Mouse (Mus musculus): Measurements from ENCODE around the gene Gm42674. TPM values are rescaled to one million over a fixed set of nuclear protein-coding genes. Genes with fewer than 3 reads are reported as not detected.

Gm42674 gene
- total RNA-seq, 2 experiments from 2014 or later, result not detected

GRCm38 (mm10) chr3:90597736-90598135 lies 4.0 kb upstream of the Gm42674 start:
- no peak for DNase-seq (ENCODE audit: low spot score in 2 of 2)

DNA sequence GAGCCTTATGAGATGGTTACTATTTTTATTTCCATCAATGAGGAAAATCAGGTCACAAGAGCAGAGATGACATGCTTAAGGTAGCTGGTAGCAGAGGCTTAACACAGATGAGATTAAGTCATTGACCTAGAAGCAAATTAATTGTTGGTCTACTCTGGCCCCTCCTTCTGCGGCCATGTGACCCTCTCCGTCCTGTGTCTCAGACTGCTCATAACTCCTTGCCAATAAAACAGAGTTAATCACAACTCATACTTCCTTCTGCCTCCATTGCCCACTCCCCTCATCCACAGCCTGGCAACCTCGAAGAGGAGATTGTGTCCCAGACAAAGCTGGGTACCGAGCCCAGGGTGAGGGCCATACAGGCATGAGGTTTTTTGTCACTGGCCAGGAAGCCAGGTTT lies 3.5 kb upstream of the Gm42674 start:
- no peak for DNase-seq (ENCODE audit: low spot score in 2 of 2)

- DNase-seq (ENCODE audit: low spot score in 2 of 2), result no peak
These were observed 2.3 kb upstream of the Gm42674 start for GRCm38 (mm10) chr3:90599401-90599800.

DNA sequence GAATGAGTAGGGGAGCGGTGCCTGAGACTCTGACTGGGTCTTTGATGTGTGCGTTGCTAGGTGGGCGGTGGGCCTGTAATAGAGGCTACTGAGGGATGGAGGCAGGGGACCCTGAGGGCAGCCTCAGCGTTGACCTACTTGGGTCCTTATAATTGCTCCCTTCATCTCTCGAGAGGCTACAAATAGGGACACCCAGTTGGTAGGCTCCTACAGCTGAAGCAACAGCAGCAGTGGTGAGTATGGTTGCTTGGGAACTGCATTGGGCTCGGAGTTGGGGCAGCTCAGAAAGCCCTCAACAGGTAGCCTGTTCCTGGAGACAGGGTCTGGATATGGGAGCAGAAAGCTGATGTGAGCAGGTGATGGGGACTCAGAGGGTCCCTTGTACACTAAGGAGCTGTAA lies 1.7 kb upstream of the Gm42674 start:
- no peak for DNase-seq (ENCODE audit: low spot score in 2 of 2)

- DNase-seq (ENCODE audit: low spot score in 2 of 2), result no peak
These were observed 1.1 kb upstream of the Gm42674 start for GRCm38 (mm10) chr3:90600458-90601195.

DNA sequence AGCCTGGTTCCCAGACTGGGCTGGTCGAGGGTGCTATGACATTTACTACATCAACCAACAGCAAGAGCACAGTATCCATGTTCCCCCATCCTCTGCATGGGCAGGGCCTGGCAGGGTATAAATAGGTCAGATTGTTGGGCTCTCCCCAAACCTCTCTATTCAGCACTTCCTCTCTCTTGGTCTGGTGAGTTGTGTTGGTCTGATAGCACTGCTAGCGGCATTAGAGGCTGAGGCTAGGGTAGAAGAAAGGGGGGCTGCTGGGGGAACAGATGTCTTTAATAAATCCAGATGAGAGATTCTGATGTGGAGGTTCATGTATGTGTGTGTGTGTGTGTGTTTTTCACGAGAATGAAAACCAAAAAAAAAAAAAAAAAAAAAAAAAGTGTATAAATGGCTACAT lies 1.9 kb downstream of the Gm42674 start, which contains the start of gene S100a4:
Gene S100a4, plus strand, starts transcription at position 149 of the 400 bp plus-strand sequence.
- no peak for DNase-seq (ENCODE audit: low spot score in 2 of 2)

GRCm38 (mm10) chr3:90604416-90604815 lies 2.7 kb downstream of the Gm42674 start:
- peak in 1 of 2 experiments; percentile 46 for DNase-seq (ENCODE audit: low spot score in 2 of 2)

DNA sequence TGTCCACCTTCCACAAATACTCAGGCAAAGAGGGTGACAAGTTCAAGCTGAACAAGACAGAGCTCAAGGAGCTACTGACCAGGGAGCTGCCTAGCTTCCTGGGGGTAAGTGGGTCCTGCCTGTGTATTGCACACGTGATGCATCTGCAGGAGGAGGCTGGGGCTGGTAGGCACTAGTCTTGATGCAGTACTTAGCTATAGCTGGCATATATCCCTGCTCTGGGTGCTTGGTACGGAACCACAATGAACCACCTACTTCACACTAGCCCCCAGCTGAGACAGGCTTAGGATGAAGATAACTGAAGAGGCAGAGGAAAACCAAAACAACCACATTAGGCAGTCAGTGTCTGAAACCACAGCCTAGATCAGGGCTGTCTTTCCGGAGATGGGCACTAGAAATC lies 3.3 kb downstream of the Gm42674 start:
- no peak for DNase-seq (ENCODE audit: low spot score in 2 of 2)

DNA sequence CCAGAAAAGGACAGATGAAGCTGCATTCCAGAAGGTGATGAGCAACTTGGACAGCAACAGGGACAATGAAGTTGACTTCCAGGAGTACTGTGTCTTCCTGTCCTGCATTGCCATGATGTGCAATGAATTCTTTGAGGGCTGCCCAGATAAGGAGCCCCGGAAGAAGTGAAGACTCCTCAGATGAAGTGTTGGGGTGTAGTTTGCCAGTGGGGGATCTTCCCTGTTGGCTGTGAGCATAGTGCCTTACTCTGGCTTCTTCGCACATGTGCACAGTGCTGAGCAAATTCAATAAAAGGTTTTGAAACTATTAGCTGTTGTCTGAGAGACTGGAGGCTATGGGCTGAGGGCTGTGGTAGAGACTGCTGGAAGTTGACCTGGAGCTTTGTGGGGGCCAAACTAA lies 4.0 kb downstream of the Gm42674 start:
- no peak for DNase-seq (ENCODE audit: low spot score in 2 of 2)

DNA sequence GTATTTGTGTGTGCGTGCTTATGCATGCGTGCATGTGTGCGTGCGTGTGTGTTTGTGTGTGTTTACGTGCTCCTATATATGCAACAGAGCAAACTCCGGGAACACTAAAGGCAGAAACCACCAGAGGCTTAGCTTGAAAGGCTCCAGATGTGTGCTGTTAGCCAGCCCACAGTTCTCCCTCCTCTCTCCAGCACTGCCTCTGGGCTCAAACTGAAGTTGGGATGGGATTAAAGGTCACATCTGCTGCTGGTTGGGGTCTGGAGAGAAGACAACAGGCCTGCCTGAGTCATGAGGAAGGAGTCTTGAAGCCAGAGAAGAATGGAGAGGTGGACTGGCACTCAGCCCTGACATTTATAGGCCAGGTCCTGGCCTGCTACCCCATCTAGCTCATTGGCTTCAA lies 4.5 kb downstream of the Gm42674 start:
- DNase-seq (ENCODE audit: low spot score in 2 of 2), result no peak

- DNase-seq (ENCODE audit: low spot score in 2 of 2), result no peak
These were observed 5.7 kb downstream of the Gm42674 start for GRCm38 (mm10) chr3:90607361-90607760.

- no peak for DNase-seq (ENCODE audit: low spot score in 2 of 2)
These were observed 6.5 kb downstream of the Gm42674 start, which contains the start of gene S100a5 for GRCm38 (mm10) chr3:90608223-90608622. TSS of gene S100a5 (plus strand) at chr3:90608523.

GRCm38 (mm10) chr3:90609102-90609501 lies 7.4 kb downstream of the Gm42674 start:
- DNase-seq (ENCODE audit: low spot score in 2 of 2), result no peak

GRCm38 (mm10) chr3:90611494-90611893 lies 9.8 kb downstream of the Gm42674 start:
- no peak for DNase-seq (ENCODE audit: low spot score in 2 of 2)

DNA sequence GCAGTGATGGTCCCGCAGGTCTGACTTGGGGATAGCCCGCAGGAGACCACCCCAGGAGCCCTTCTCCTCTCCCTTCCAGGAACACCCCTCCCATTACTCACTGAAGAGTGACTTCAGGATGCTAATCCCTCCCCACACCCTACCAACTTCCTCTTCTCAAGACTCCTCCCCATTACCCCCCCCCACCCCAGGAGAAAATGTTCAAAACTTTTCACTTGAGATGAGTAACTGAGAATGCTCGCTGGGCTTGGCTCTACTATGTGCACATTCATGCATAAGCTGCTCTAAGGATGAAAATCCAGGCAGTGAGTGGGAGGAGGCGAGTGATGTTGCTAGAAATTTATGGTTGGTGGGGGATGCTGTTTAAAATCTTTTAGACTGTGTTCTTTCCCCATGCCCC lies 10.4 kb downstream of the Gm42674 start:
- no peak for DNase-seq (ENCODE audit: low spot score in 2 of 2)

DNA sequence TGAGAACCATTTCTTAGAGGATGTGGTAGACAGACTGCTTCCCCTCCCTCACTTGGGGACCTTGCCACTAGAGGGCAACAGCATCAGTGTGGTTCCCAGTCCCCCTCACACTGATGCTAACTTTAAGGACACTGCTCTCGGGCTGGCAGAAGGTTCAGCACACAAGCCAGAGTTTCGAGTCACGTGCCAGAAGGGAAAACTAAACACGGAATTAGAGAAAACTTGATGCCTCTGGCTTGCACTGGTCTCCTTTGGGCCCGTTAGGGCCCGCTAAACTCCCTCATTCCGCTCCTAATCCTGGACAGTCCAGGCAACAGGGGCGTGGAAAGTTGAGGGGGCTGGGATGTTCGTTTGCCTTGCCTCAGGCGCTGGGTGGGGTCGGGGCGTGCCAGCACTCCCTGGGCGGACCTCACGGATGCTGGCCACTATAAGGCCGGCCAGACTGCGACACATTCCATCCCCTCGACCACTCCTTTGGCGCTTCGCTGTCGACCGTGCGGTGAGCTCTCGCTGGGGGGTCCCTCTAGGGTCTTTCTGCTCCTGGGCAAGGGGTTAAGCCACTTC lies 11.1 kb downstream of the Gm42674 start, which contains the start of gene S100a6:
Gene S100a6, plus strand, starts transcription at position 155 of the 564 bp plus-strand sequence.
- no peak for DNase-seq (ENCODE audit: low spot score in 2 of 2)

DNA sequence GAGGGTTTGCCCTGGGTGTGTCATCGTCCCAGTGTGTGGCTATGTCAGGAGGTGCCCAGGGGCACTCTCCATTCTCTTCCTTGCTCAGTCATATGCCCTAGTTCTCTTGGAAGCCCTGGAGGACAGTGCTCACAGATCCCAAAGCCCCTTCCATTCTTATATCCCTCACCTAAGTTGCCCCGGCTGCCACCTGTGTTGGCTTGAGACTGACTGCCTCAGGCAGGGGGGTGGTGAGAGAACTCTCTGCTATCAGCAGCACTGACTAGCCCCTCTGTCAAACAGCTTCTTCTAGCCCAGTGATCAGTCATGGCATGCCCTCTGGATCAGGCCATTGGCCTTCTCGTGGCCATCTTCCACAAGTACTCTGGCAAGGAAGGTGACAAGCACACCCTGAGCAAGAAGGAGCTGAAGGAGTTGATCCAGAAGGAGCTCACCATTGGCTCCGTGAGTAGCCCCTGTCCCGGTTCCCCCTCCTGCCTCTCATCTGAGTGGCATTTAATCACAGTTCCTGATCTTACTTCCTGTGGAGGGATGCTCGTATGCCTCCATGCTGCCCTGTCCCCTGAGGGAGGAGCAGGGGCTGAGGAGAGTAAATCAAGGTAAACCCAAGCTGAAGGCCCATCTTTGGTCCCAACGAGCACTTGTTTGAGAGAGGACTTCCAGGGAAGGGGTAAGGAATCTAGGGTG lies 11.9 kb downstream of the Gm42674 start:
- DNase-seq (ENCODE audit: low spot score in 2 of 2), result no peak

DNA sequence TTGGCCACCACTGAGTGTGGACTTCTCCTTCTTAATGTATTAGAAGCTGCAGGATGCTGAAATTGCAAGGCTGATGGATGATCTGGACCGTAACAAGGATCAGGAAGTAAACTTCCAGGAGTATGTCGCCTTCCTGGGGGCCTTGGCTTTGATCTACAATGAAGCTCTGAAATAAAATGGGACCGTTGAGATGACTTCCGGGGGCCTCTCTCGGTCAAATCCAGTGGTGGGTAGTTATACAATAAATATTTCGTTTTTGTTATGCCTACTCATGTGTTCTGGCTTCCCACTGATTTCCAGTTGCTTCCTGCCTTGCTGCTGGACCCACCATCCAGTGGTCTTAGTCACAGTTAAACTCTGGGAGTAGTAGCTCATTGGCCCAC lies 12.4 kb downstream of the Gm42674 start:
- DNase-seq (ENCODE audit: low spot score in 2 of 2), result no peak

DNA sequence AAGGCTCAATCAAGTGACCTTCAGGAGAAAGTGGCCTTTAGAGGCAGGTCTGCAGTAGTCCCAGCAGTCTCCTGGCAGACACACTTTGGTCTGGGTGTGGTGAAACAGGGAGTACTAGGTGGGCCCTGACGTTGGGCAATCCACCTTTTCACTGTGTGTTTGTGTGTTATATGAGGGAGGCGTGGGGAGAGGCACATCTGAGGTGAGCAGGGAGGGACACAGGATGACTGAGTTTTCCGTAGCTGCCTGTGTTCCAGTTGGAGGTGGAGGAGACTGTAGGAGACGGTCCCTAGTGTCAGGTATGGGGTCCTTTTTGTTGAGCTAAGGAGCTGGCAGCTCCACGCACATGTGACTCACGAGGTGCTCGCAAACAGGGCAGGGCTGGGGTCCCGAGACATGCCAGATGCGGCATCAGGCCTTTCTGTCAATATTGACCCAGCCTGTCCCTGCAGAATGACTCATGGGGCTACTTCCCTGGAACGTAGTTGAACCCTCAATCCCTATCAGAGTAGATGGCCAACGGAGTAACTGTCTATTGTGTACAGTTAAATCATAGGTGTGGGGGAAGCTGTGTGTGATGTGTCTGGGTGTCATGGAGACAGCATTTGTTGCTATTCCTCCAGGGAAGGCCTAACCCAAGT lies 13.0 kb downstream of the Gm42674 start:
- no peak for DNase-seq (ENCODE audit: low spot score in 2 of 2)

- peak; percentile 19 to 59 for DNase-seq (ENCODE audit: low spot score in 2 of 2)
These were observed 13.7 kb downstream of the Gm42674 start for GRCm38 (mm10) chr3:90615415-90615814.

DNA sequence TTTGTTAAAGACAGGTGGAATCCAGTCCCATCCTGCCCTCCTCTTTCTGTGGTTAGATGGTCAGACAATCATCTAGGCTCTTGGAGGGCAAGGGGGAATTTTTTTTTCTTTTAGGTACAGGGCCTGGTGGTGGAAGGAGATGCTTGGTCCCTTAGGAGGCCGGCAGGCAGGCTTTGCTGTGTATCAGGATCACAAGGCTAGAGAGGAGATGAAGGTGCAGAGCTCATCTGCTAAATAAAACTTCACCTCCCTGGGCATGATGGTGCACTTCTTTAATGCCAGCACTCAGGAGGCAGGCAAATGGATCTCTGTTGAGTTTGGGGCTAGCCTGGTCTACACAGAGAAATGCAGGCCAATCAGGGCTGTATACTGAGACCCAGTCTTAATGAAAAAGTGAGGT lies 14.2 kb downstream of the Gm42674 start:
- no peak for DNase-seq (ENCODE audit: low spot score in 2 of 2)

- DNase-seq (ENCODE audit: low spot score in 2 of 2), result no peak
These were observed 15.9 kb downstream of the Gm42674 start for GRCm38 (mm10) chr3:90617586-90617985.
